Mouse (Mus musculus): ENCODE results near the gene Lypd6b. TPM values are rescaled to one million over a fixed set of nuclear protein-coding genes. Genes with fewer than 3 reads are reported as not detected.

Lypd6b gene
- polyA plus RNA-seq, 1 experiment, result not detected

GRCm38 (mm10) chr2:49815696-49816320, 28.3 kb downstream of the Lypd6b start:
- TF ChIP-seq POLR2A (IDR thresholded peaks at IDR 0.05; ENCODE audit: low read depth, low read length) (no peak), CTCF (IDR thresholded peaks at IDR 0.05; ENCODE audit: borderline replicate concordance, insufficient read depth, low read length) (no peak)
- no peak overlapping the region for H3K4me3 ChIP-seq (ENCODE audit: insufficient read depth, low read length)
- no peak overlapping the region for H3K27ac ChIP-seq (ENCODE audit: insufficient read depth, low read length)

DNA sequence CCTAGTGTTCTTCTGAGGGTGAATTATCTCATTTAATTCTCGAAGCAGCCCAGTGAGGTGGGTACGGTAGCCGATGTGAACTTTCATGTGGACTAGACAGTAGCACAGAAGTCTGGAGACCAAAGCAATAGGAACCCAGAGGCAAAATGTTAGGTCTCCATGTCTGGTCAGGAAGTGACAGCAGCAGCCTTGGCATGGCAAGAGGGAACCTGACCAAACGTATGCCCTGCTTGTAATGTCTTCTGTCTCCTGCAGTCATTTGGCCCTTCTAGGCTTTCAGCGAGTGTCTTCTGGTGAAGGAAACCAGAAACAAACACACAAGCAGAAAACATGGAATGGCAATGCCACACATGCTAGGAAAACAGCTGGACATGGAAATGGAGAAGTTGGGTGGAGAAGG, 29.1 kb downstream of the Lypd6b start:
- no peak overlapping the region for H3K27ac ChIP-seq (ENCODE audit: insufficient read depth, low read length)
- TF ChIP-seq POLR2A (IDR thresholded peaks at IDR 0.05; ENCODE audit: low read depth, low read length), result no peak
- no peak for TF ChIP-seq CTCF (IDR thresholded peaks at IDR 0.05; ENCODE audit: borderline replicate concordance, insufficient read depth, low read length)
- no peak overlapping the region for H3K4me3 ChIP-seq (ENCODE audit: insufficient read depth, low read length)
- peaks cover 2% of the 10 kb centered on the region; the same call in 1 of the 2 replicates for H3K4me1 ChIP-seq (ENCODE audit: control insufficient read depth, insufficient read depth, low read length)

More at GRCm38 (mm10) chr2:49815696-49816320, 28.3 kb downstream of the Lypd6b start:
- H3K4me1 ChIP-seq (ENCODE audit: control insufficient read depth, insufficient read depth, low read length), result peaks cover 2% of the 10 kb centered on the region; the same call in 1 of the 2 replicates

DNA sequence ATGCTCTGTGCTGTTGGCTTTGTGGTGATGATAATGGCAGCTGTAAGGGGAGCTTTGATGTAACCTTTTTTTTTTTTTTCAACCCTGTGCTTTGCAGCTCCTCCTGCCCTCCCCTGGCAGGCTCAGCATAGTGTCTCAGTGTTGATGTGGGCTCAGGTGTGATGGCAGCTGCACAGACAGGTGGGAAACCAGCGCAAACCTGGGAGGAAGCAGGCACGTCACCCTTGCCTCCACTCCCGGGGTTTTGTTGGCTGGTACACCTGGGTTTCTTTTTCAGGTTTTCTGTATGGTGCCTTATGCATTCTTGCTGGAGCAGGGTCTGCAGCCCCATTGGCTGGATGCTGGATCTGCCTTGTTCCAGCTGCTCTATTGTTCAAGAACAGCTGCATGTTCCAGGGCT, 29.7 kb downstream of the Lypd6b start:
- no peak overlapping the region for H3K27ac ChIP-seq (ENCODE audit: insufficient read depth, low read length)

DNA sequence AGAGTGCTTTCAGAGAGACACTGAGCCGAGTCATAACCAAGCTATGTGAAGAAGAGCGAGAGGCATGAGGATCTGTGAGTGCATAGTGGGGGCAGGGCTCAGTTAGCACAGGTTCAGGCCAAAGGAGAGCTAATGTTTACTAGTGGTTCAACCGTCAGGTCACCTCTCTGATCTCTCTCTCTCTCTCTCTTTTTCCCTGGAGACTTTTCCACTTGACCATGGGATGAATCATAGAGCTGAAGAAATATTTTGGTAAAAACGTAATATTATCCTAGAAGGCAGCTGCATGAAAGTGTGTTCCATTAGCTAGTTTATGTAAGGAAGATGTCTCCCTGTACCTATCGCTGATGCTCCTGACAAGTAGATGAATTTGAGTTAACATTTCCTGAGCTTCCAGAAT, 30.6 kb downstream of the Lypd6b start:
- Histone ChIP-seq H3K4me1 (ENCODE audit: control insufficient read depth, insufficient read depth, low read length) (peaks cover 2% of the 10 kb centered on the region; the same call in 1 of the 2 replicates), H3K4me3 (ENCODE audit: insufficient read depth, low read length) (no peak overlapping the region), H3K27ac (ENCODE audit: insufficient read depth, low read length) (no peak overlapping the region)
- TF ChIP-seq CTCF (IDR thresholded peaks at IDR 0.05; ENCODE audit: borderline replicate concordance, insufficient read depth, low read length), result no peak
- TF ChIP-seq POLR2A (IDR thresholded peaks at IDR 0.05; ENCODE audit: low read depth, low read length), result no peak

More for the DNA sequence above, 29.7 kb downstream of the Lypd6b start:
- no peak overlapping the region for H3K4me3 ChIP-seq (ENCODE audit: insufficient read depth, low read length)
- H3K4me1 ChIP-seq (ENCODE audit: control insufficient read depth, insufficient read depth, low read length), result peaks cover 2% of the 10 kb centered on the region; the same call in 1 of the 2 replicates
- no peak for TF ChIP-seq POLR2A (IDR thresholded peaks at IDR 0.05; ENCODE audit: low read depth, low read length)
- TF ChIP-seq CTCF (IDR thresholded peaks at IDR 0.05; ENCODE audit: borderline replicate concordance, insufficient read depth, low read length), result no peak

DNA sequence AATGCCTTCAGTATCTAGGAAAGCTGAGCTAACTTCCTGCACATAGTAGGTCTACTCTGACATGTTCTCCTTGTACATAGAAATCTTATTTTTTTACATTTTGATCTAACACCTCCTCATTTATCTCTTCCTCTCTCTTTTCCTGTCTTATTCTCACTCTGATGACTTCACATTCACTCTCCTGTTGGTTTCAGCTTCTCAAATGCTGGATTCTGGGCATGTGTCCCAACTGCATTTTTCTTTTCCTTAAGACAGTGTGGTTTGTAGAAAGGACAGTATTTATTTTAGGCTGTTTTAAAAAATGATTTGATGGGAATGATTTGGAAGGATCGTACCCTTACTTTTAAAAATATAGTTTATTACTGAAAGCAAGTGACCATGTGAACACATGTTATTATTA, 34.8 kb downstream of the Lypd6b start:
- no peak overlapping the region for H3K4me3 ChIP-seq (ENCODE audit: insufficient read depth, low read length)
- no peak overlapping the region for H3K27ac ChIP-seq (ENCODE audit: insufficient read depth, low read length)
- no peaks in the 10 kb centered on the region; the same call in 1 of the 2 replicates for H3K4me1 ChIP-seq (ENCODE audit: control insufficient read depth, insufficient read depth, low read length)
- no peak for TF ChIP-seq CTCF (IDR thresholded peaks at IDR 0.05; ENCODE audit: borderline replicate concordance, insufficient read depth, low read length)
- no peak for TF ChIP-seq POLR2A (IDR thresholded peaks at IDR 0.05; ENCODE audit: low read depth, low read length)

DNA sequence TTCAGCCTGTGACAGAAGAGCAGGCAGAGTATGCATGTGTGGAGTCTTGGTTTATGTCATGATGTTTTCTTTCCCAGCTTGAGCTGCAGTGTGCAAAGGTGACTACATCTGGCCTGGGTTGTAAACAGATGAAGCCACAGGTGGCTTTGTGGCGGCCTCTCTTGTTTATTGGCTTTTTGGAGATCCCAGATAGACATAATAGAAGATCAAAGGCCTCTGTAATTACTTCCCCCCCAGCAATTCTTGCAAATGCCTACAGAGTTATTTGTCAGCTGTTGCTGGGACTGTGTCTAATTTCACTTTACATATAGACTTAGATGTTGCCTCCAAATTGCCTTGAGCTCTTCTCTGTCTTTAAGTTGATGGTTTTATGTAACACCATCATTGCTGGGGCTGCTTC, 38.1 kb downstream of the Lypd6b start:
- Histone ChIP-seq H3K4me1 (ENCODE audit: control insufficient read depth, insufficient read depth, low read length) (peaks cover 5% of the 10 kb centered on the region; the same call in 1 of the 2 replicates), H3K4me3 (ENCODE audit: insufficient read depth, low read length) (no peak overlapping the region), H3K27ac (ENCODE audit: insufficient read depth, low read length) (no peak overlapping the region)
- TF ChIP-seq CTCF (IDR thresholded peaks at IDR 0.05; ENCODE audit: borderline replicate concordance, insufficient read depth, low read length) (no peak), POLR2A (IDR thresholded peaks at IDR 0.05; ENCODE audit: low read depth, low read length) (no peak)

- H3K4me1 ChIP-seq (ENCODE audit: control insufficient read depth, insufficient read depth, low read length), result peaks cover 5% of the 10 kb centered on the region; the same call in 1 of the 2 replicates
- H3K27ac ChIP-seq (ENCODE audit: insufficient read depth, low read length), result no peak overlapping the region
- TF ChIP-seq POLR2A (IDR thresholded peaks at IDR 0.05; ENCODE audit: low read depth, low read length) (no peak), CTCF (IDR thresholded peaks at IDR 0.05; ENCODE audit: borderline replicate concordance, insufficient read depth, low read length) (no peak)
- H3K4me3 ChIP-seq (ENCODE audit: insufficient read depth, low read length), result no peak overlapping the region
Observed at GRCm38 (mm10) chr2:49827756-49828155, 40.3 kb downstream of the Lypd6b start.

DNA sequence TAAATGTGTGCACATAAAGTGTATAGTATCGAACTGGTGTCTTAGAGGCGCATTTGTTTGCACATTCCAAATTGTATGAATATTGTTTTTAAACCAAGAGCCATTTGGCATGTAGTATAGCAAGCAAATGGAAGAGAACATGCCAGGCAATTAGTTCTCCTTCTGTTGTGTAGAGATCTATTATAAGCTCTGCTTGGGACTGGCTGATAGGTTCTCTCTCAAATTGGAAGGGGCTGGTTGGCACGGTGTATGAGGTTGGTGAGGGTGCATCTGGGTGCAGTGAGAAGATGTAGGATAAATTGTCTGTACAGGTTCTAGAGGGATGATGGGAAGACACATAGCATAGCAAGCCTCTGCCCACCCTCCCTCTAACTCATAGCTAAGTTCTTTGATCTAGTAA, 42.9 kb downstream of the Lypd6b start:
- TF ChIP-seq POLR2A (IDR thresholded peaks at IDR 0.05; ENCODE audit: low read depth, low read length) (no peak), CTCF (IDR thresholded peaks at IDR 0.05; ENCODE audit: borderline replicate concordance, insufficient read depth, low read length) (no peak)
- Histone ChIP-seq H3K4me1 (ENCODE audit: control insufficient read depth, insufficient read depth, low read length) (peaks cover 5% of the 10 kb centered on the region; the same call in 1 of the 2 replicates), H3K4me3 (ENCODE audit: insufficient read depth, low read length) (no peak overlapping the region), H3K27ac (ENCODE audit: insufficient read depth, low read length) (no peak overlapping the region)

GRCm38 (mm10) chr2:49832277-49832803, 44.9 kb downstream of the Lypd6b start:
- no peak for TF ChIP-seq POLR2A (IDR thresholded peaks at IDR 0.05; ENCODE audit: low read depth, low read length)
- Histone ChIP-seq H3K4me3 (ENCODE audit: insufficient read depth, low read length) (no peak overlapping the region), H3K4me1 (ENCODE audit: control insufficient read depth, insufficient read depth, low read length) (peaks cover 5% of the 10 kb centered on the region; the same call in 1 of the 2 replicates), H3K27ac (ENCODE audit: insufficient read depth, low read length) (no peak overlapping the region)

GRCm38 (mm10) chr2:49837454-49838059, 50.1 kb downstream of the Lypd6b start:
- TF ChIP-seq CTCF (IDR thresholded peaks at IDR 0.05; ENCODE audit: borderline replicate concordance, insufficient read depth, low read length) (no peak), POLR2A (IDR thresholded peaks at IDR 0.05; ENCODE audit: low read depth, low read length) (no peak)
- no peak overlapping the region for H3K4me3 ChIP-seq (ENCODE audit: insufficient read depth, low read length)
- H3K27ac ChIP-seq (ENCODE audit: insufficient read depth, low read length), result no peak overlapping the region
- H3K4me1 ChIP-seq (ENCODE audit: control insufficient read depth, insufficient read depth, low read length), result peaks cover 3% of the 10 kb centered on the region; the same call in 1 of the 2 replicates
